Mouse (Mus musculus) cerebellum, postnatal 36 days (tissue): ENCODE measurements at regions not wholly inside any gene's neighbourhood (a gene's known extent, or its start where the extent isn't known, plus 50 kb on each side); places are given as distances from the start of the nearest gene placed in this dataset.

ENCODE experiments used
- DNase-seq, 2 experiments: peaks; one replicate each; pipeline ENCODE4 v3.0.0; 2021 to 2022; ENCODE audit warnings: mixed read lengths in 2 of 2

DNA sequence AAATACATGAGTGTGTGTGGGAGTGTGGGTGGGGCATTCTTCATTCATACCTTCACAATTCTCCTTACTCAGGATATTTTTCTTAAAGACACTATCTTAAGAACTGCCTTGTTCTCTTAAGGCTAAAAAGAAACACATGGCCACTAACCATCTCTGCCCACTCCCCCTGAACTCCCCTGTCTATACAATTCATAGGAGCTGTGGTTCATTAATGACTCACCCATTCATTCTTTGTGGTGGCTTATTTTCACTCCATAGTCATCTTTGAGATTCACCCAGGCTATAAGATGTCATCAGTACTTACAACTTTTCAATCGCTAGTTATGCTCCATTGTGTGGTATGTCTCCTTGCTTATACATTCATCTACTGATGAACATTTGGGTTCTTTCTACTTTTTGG lies 97.7 kb upstream of the Spred1 start:
- DNase-seq, result no peak

DNA sequence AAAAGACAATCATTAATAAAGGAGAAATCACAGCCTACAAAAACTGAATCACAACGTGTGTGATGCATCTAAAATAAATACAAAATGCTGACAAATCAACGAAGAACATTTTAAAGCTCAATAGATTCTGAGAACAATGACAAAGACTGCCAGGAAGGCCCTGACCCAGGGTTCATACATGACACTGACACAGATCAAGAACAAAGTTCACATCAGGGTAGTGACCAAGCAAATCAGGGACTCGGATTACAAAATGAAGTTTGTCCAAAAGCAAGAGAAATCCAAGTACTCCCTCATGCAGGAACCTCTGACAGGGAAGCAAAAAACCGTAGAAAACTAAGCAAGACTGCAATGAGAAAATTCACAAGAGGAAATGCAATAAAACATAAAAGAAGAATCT lies 94.1 kb upstream of the Spred1 start:
- no peak for DNase-seq

DNA sequence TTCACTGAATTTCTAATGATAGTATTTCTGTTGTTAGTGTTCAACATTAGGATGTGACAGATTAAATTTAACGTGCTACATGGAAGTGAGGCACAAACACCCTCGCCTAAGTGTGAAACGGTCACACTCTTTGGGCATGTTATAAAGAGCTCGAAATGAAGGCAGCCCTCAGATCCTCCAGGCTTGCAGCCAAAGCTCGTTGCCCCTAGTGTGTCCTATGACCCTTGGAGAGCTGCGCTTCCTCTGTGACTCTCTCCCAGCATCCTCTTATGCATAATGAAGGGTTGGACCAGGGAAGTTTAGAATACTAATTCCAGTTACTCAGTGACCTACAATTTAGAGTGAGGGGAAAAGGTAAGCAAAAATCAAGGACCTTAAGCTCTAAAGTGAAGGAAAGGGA lies 92.4 kb upstream of the Spred1 start:
- no peak for DNase-seq

DNA sequence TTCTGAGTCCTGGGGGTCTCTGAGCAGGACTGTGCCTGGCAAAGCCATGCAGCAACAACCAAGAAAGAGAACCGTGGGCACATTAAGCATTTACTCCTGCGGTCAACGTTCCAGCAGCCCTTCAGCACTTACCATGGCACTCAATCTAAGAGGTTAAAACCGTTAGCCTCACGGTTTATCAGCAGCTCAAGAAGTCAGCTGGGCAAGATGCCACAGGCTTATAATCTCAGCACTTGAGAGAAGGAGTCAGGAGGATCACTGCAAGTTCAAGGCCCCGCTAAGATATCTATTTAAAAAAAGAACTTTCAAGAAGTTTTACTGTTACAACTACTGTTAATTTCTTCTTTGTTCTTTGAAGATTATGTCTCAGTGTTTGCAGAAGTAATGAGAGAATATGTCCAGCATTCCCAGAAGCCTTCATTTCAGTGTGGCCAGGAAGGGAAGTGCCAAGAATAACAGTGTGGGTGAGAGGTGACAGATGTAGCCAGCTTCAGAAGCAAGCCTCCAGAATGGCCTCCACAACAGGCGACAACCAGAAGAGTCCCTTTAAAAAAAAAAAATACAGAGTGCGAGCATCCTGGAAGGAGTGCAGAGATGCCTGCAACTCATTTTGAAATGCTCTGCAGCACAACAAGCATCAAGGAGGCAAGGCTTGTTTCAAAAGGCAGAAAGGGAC lies 84.8 kb upstream of the Spred1 start:
- no peak for DNase-seq

DNA sequence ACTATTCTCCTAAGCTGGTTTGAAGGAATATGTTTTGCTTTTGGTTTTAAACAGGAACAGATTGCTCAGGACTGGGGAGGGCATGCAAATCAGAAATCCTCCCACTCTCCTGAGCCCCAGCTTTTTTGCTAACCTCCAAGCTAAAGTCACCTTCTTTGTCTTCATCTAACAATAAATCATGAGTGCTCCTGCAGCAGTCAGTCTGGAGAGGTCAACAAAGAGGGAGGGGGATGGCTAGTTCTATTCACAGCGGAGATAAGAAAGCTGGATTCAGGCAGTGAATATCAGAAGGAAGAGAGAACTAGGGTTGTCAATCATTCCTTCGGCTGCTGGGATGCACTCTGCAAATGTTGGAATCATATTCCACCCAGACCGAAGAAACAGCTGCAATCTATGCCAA lies 81.0 kb upstream of the Spred1 start:
- DNase-seq, result no peak

DNA sequence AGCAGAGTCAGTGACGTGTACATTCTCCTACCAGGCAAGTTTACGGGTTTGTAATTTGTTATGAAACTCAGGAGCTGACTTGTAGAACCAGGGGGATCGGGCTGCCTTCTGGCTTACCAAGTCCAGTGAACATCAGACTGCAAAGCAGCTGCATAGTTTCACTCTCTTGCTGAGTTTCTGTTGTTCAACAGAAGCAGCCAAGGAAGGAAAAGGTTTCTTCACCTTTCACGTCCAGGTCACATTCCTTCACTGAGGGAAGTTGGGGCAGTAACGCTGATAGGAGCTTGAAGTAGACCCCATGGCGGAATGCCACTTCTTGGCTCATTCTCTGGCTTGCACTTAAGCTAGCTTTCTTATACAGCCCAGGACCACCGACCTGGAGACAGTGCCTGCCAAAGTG lies 77.3 kb upstream of the Spred1 start:
- DNase-seq, result no peak

DNA sequence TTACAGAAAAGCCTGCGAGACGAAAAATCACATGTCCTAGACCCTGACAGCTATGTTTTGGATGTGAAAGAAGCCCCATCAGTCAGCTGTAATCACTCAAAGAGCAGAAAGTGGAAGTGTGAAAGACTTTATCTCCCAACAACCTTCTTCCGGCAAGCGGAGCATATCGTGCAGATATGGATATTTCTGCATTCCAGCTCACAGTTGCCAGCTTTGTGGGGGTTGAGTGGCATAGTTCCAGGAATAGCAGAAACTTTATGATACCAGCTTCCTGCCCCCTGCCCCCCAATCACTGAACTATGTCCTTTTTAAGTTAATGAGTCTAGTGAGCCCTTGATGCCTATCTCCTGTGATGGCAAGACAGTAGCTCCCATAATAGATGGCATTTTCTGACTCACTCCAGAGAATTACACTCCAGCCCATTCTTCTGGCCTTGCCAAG lies 72.9 kb upstream of the Spred1 start:
- DNase-seq, result no peak

DNA sequence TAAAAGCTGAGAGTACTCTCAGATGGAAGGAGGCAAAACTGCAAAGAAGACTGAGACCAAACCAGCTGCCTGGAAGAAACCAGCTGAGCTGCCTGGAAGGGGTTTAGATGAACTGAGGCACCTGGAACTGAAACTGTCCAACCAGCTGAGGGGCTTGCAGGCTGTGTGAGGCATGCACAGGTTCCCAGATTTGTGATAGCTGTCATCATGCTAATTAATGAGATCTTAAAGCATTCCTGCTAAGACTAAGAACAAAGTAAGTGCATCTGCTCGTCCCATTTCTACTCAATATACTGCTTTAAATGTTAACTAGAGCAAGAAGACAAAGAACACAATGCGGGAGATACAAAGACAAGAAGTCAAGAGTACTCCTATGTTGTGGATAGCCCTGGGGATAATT lies 71.1 kb upstream of the Spred1 start:
- no peak for DNase-seq

DNA sequence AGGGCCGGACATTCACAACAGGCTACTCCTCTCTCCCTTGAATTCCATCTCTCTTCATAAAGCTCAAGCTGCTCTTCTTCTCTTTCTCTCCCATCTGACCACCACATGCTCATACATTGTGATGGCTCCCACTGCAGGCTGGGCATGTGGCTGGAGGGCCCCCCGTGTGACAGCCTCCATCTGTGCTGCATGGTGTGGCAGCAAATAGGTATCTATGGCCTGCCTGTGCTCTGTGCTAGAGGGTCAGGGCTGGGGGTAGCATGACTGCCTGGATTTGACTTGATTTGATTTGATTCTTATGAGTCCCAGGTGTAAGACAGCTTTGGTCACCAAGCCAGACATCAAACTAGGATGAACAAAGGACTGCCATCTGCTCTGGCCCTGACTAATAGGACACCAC lies 57.0 kb upstream of the Spred1 start:
- no peak for DNase-seq

DNA sequence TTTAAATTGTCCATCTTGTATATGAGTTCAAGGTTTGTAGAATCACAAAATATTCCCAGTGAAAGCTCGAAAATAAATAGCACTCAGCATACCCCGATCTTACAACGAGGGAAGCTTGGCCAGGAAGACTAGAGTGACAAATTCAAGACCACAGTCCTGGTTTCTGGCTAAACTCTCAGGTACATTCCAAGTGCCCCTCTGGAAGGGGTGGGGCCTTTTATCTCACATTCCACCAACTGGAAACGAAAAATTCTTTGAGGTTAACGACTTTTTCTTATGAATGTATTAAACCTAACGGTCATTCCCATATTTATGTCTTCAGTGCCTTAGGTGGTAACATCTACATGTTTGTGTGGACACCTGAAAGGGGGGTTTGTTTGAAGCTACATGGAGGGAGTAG lies 50.8 kb upstream of the Spred1 start:
- DNase-seq, result no peak

DNA sequence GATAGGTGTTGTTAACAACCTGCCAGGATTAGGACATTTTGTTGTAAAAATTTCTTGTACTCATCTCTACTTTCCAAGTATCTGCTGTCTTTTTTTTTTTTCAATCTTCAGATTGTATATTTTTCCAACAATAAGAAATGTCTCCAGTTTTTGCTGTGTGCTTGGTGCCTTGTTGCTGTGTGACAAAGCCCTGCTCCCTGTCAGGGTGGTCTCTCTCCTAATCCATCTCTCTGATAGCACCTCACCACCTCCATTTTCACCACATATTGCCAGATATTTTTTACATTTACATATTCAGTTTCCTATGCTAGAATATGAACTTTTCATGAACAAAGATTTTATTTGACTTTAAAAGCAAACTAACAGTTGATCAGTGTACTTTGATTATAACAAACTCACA lies 50.1 kb upstream of the Spred1 start:
- DNase-seq, result no peak
